Mouse (Mus musculus): ENCODE results near the gene Mrpl27. TPM values are rescaled to one million over a fixed set of nuclear protein-coding genes. Genes with fewer than 3 reads are reported as not detected.
"Not testable (repeated sequence)": the region's sequence is repeated elsewhere in the genome, so short reads cannot be mapped to it uniquely, and the experiment has no call there.

Gene Mrpl27
- polyA plus RNA-seq, 1 experiment from 2014 or later = 56.6 TPM

- peaks cover 18% of the 10 kb centered on the region; the same call in 1 of the 2 replicates for H3K36me3 ChIP-seq (ENCODE audit: control insufficient read depth, insufficient read depth)
- WGBS (ENCODE audit: insufficient replicate concordance) = 87% methylated on average over 5 of the region's 7 CpGs
- not testable (repeated sequence) for H3K27me3 ChIP-seq (ENCODE audit: control insufficient read depth, insufficient read depth, low read depth, low read length); H3K4me3 ChIP-seq (ENCODE audit: low read depth, low read length); H3K9me3 ChIP-seq (replicated peaks; ENCODE audit: control insufficient read depth, low read length); H3K9ac ChIP-seq (ENCODE audit: low read depth, low read length); ATAC-seq (ENCODE audit: low read depth); H3K27ac ChIP-seq (ENCODE audit: low read length); H3K4me2 ChIP-seq (ENCODE audit: low read depth, low read length)
- peaks cover 14% of the 10 kb centered on the region for H3K4me1 ChIP-seq (ENCODE audit: control insufficient read depth, low read depth, low read length)
Measured at GRCm38 (mm10) chr11:94651241-94651640, 2.3 kb upstream of the Mrpl27 start.

GRCm38 (mm10) chr11:94652973-94653372, 594 bp upstream of the Mrpl27 start:
- peaks cover 6% of the 10 kb centered on the region; the same call in 1 of the 2 replicates for H3K36me3 ChIP-seq (ENCODE audit: control insufficient read depth, insufficient read depth)
- H3K4me2 ChIP-seq (ENCODE audit: low read depth, low read length) = peak overlapping the region; percentile 87
- ATAC-seq (ENCODE audit: low read depth) = no peak

GRCm38 (mm10) chr11:94661344-94661743, 7.8 kb downstream of the Mrpl27 start:
- no peak overlapping the region for H3K27ac ChIP-seq (ENCODE audit: low read length)
- 36% methylated on average over 1 of the region's 1 CpGs for whole genome bisulfite sequencing (ENCODE audit: insufficient replicate concordance)

More at GRCm38 (mm10) chr11:94652973-94653372, 594 bp upstream of the Mrpl27 start:
- H3K4me1 ChIP-seq (ENCODE audit: control insufficient read depth, low read depth, low read length) = peaks cover 14% of the 10 kb centered on the region
- H3K9me3 ChIP-seq (replicated peaks; ENCODE audit: control insufficient read depth, low read length) = no peaks in the 10 kb centered on the region
- H3K27me3 ChIP-seq (ENCODE audit: control insufficient read depth, insufficient read depth, low read depth, low read length) = no peaks in the 10 kb centered on the region
- 32% methylated on average over 8 of the region's 8 CpGs for WGBS (ENCODE audit: insufficient replicate concordance)
- peak overlapping the region; percentile 85 for H3K4me3 ChIP-seq (ENCODE audit: low read depth, low read length)
- H3K27ac ChIP-seq (ENCODE audit: low read length) = no peak overlapping the region
- peak overlapping the region; percentile 79 for H3K9ac ChIP-seq (ENCODE audit: low read depth, low read length)

GRCm38 (mm10) chr11:94665281-94665680, 11.7 kb downstream of the Mrpl27 start:
- Histone ChIP-seq H3K27ac (ENCODE audit: low read length) (no peak overlapping the region), H3K36me3 (ENCODE audit: control insufficient read depth, insufficient read depth) (no peaks in the 10 kb centered on the region; the same call in 1 of the 2 replicates), H3K9me3 (replicated peaks; ENCODE audit: control insufficient read depth, low read length) (no peaks in the 10 kb centered on the region), H3K27me3 (ENCODE audit: control insufficient read depth, insufficient read depth, low read depth, low read length) (no peaks in the 10 kb centered on the region), H3K4me2 (ENCODE audit: low read depth, low read length) (no peak overlapping the region), H3K4me1 (ENCODE audit: control insufficient read depth, low read depth, low read length) (no peaks in the 10 kb centered on the region), H3K9ac (ENCODE audit: low read depth, low read length) (no peak overlapping the region), H3K4me3 (ENCODE audit: low read depth, low read length) (no peak overlapping the region)
- no peak for ATAC-seq (ENCODE audit: low read depth)
- 71% methylated on average over 6 of the region's 6 CpGs for WGBS (ENCODE audit: insufficient replicate concordance)

More at GRCm38 (mm10) chr11:94661344-94661743, 7.8 kb downstream of the Mrpl27 start:
- Histone ChIP-seq H3K9me3 (replicated peaks; ENCODE audit: control insufficient read depth, low read length) (no peaks in the 10 kb centered on the region), H3K36me3 (ENCODE audit: control insufficient read depth, insufficient read depth) (peaks cover 4% of the 10 kb centered on the region), H3K4me3 (ENCODE audit: low read depth, low read length) (no peak overlapping the region), H3K4me1 (ENCODE audit: control insufficient read depth, low read depth, low read length) (no peaks in the 10 kb centered on the region), H3K27me3 (ENCODE audit: control insufficient read depth, insufficient read depth, low read depth, low read length) (no peaks in the 10 kb centered on the region), H3K4me2 (ENCODE audit: low read depth, low read length) (no peak overlapping the region), H3K9ac (ENCODE audit: low read depth, low read length) (no peak overlapping the region)
- no peak for ATAC-seq (ENCODE audit: low read depth)

- no peaks in the 10 kb centered on the region; the same call in 1 of the 2 replicates for H3K27me3 ChIP-seq (ENCODE audit: control insufficient read depth, insufficient read depth, low read depth, low read length)
- H3K36me3 ChIP-seq (ENCODE audit: control insufficient read depth, insufficient read depth) = no peaks in the 10 kb centered on the region
- no peak overlapping the region for H3K4me3 ChIP-seq (ENCODE audit: low read depth, low read length)
- no peak overlapping the region for H3K4me2 ChIP-seq (ENCODE audit: low read depth, low read length)
- 70% methylated on average over 5 of the region's 5 CpGs for WGBS (ENCODE audit: insufficient replicate concordance)
- H3K27ac ChIP-seq (ENCODE audit: low read length) = no peak overlapping the region
- H3K4me1 ChIP-seq (ENCODE audit: control insufficient read depth, low read depth, low read length) = peaks cover 5% of the 10 kb centered on the region
- no peak overlapping the region for H3K9ac ChIP-seq (ENCODE audit: low read depth, low read length)
- H3K9me3 ChIP-seq (replicated peaks; ENCODE audit: control insufficient read depth, low read length) = no peaks in the 10 kb centered on the region
- no peak for ATAC-seq (ENCODE audit: low read depth)
Measured at GRCm38 (mm10) chr11:94674984-94675383, 21.4 kb downstream of the Mrpl27 start.

- peaks cover 5% of the 10 kb centered on the region for H3K4me1 ChIP-seq (ENCODE audit: control insufficient read depth, low read depth, low read length)
- no peak overlapping the region for H3K4me3 ChIP-seq (ENCODE audit: low read depth, low read length)
- no peak overlapping the region for H3K27ac ChIP-seq (ENCODE audit: low read length)
- WGBS (ENCODE audit: insufficient replicate concordance) = 73% methylated on average over 5 of the region's 5 CpGs
- H3K36me3 ChIP-seq (ENCODE audit: control insufficient read depth, insufficient read depth) = no peaks in the 10 kb centered on the region
- no peaks in the 10 kb centered on the region; the same call in 1 of the 2 replicates for H3K27me3 ChIP-seq (ENCODE audit: control insufficient read depth, insufficient read depth, low read depth, low read length)
- H3K4me2 ChIP-seq (ENCODE audit: low read depth, low read length) = no peak overlapping the region
- no peak for ATAC-seq (ENCODE audit: low read depth)
- no peak overlapping the region for H3K9ac ChIP-seq (ENCODE audit: low read depth, low read length)
- no peaks in the 10 kb centered on the region for H3K9me3 ChIP-seq (replicated peaks; ENCODE audit: control insufficient read depth, low read length)
Measured at GRCm38 (mm10) chr11:94675446-94675845, 21.9 kb downstream of the Mrpl27 start.

- 41% methylated on average over 4 of the region's 4 CpGs for WGBS (ENCODE audit: insufficient replicate concordance)
- Histone ChIP-seq H3K27ac (ENCODE audit: low read length) (no peak overlapping the region), H3K9me3 (replicated peaks; ENCODE audit: control insufficient read depth, low read length) (no peaks in the 10 kb centered on the region)
Measured at GRCm38 (mm10) chr11:94676308-94676707, 22.7 kb downstream of the Mrpl27 start.

GRCm38 (mm10) chr11:94676754-94677606, 23.4 kb downstream of the Mrpl27 start, which contains the start of gene Xylt2:
Xylt2 (minus strand) TSS chr11:94677515.
- H3K4me3 ChIP-seq (ENCODE audit: low read depth, low read length) = peak within 1 kb of the TSS; percentile 81
- peak within 1 kb of the TSS; percentile 80 for H3K9ac ChIP-seq (ENCODE audit: low read depth, low read length)
- H3K9me3 ChIP-seq (replicated peaks; ENCODE audit: control insufficient read depth, low read length) = no peaks in the 10 kb centered on the region
- ATAC-seq (ENCODE audit: low read depth) = peak; percentile 99
- peak within 1 kb of the TSS; percentile 92 for H3K4me2 ChIP-seq (ENCODE audit: low read depth, low read length)
- H3K4me1 ChIP-seq (ENCODE audit: control insufficient read depth, low read depth, low read length) = peaks cover 5% of the 10 kb centered on the region
- under 1% methylated on average over 54 of the region's 82 CpGs for WGBS (ENCODE audit: insufficient replicate concordance)
- H3K36me3 ChIP-seq (ENCODE audit: control insufficient read depth, insufficient read depth) = no peaks in the 10 kb centered on the region
- H3K27ac ChIP-seq (ENCODE audit: low read length) = no peak within 1 kb of the TSS
- no peaks in the 10 kb centered on the region; the same call in 1 of the 2 replicates for H3K27me3 ChIP-seq (ENCODE audit: control insufficient read depth, insufficient read depth, low read depth, low read length)

More at GRCm38 (mm10) chr11:94676308-94676707, 22.7 kb downstream of the Mrpl27 start:
- no peak for ATAC-seq (ENCODE audit: low read depth)
- H3K27me3 ChIP-seq (ENCODE audit: control insufficient read depth, insufficient read depth, low read depth, low read length) = no peaks in the 10 kb centered on the region; the same call in 1 of the 2 replicates
- peak overlapping the region; percentile 81 for H3K4me3 ChIP-seq (ENCODE audit: low read depth, low read length)
- H3K4me2 ChIP-seq (ENCODE audit: low read depth, low read length) = peak overlapping the region; percentile 92
- no peaks in the 10 kb centered on the region for H3K36me3 ChIP-seq (ENCODE audit: control insufficient read depth, insufficient read depth)
- peak overlapping the region; percentile 80 for H3K9ac ChIP-seq (ENCODE audit: low read depth, low read length)
- H3K4me1 ChIP-seq (ENCODE audit: control insufficient read depth, low read depth, low read length) = peaks cover 5% of the 10 kb centered on the region
